ENCODE assay signal across 9 mouse cellular contexts in the genomic region with DNA sequence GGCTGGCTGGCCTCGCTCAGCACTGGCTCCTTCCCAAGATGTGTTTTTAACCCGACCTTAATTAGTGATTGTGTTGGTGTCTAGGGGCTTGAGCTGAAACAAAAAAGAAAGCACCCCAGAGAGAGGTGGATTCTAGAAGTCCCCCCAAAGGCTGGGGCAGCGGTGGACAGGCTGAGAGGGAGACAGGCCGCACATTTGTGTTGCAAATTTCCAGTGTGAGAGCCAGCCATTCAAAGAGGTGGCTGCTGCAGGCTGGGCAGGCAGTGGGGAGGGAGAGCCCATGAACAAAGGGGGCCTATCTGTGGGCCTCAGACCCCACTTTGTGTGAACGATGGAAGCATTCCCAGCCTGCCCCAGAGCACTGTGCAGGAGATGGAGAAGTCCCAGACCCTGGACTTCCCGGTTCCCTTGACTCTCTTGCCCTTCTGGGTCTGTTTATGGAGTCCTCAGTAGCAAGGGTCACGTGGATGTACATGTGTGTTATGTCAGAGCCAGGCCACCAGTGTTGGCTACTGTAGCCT. TPM values are rescaled to one million over a fixed set of nuclear protein-coding genes. Genes with fewer than 3 reads are reported as not detected.
DNase-seq lines count a peak whose midpoint lies in the region; ATAC-seq lines count a peak whose summit lies in the region.
"Had no signal": no experiment of that assay in that cellular context is flagged by ENCODE, and none has a peak within 500 bp of the region (broad histone marks: within the 10 kb centered on the region; RNA-seq: fewer than 3 reads in every experiment).

No protein-coding gene starts in this region.

- 40% methylated on average over 7 of the region's 7 CpGs for WGBS in kidney, embryonic 14.5 days
- WGBS in forebrain, embryonic 16.5 days = 10% methylated on average over 7 of the region's 7 CpGs
- WGBS in intestine, embryonic 15.5 days = 34% methylated on average over 7 of the region's 7 CpGs
- WGBS in limb, embryonic 10.5 days = 48% methylated on average over 7 of the region's 7 CpGs

- no peaks in the 10 kb centered on the region for H3K4me1 ChIP-seq in kidney, embryonic 14.5 days (ENCODE audit: control insufficient read depth, insufficient read depth, low read length)
- peaks cover 49% of the 10 kb centered on the region for H3K4me1 ChIP-seq in forebrain, embryonic 16.5 days (replicated peaks; ENCODE audit: control insufficient read depth, insufficient read depth, low read length)
- peaks cover 9% of the 10 kb centered on the region; the same call in 1 of the 2 replicates for H3K4me1 ChIP-seq in intestine, embryonic 15.5 days (replicated peaks)
- H3K4me1 ChIP-seq in limb, embryonic 10.5 days = peaks cover 29% of the 10 kb centered on the region

- no peak overlapping the region for H3K27ac ChIP-seq in kidney, embryonic 14.5 days (ENCODE audit: low read depth, low read length)
- peak overlapping the region; percentile 91 for H3K27ac ChIP-seq in forebrain, embryonic 16.5 days (ENCODE audit: low read length)
- H3K27ac ChIP-seq in intestine, embryonic 15.5 days = peak overlapping the region; percentile 60; the same call in 1 of the 2 replicates
- H3K27ac ChIP-seq in limb, embryonic 10.5 days = peak overlapping the region; percentile 76
- H3K27ac ChIP-seq: macrophage had no signal

- peak; percentile 19 for DNase-seq in kidney, adult 11 months
- no peak for DNase-seq in limb, embryonic 10.5 days (ENCODE audit: low spot score)
- DNase-seq in right cerebral cortex, postnatal 14 days = peak; percentile 35
- no peak for DNase-seq in adrenal gland, adult 18-20 months (ENCODE audit: low spot score in 2 of 2)
- DNase-seq in testis, postnatal 10 days (ENCODE audit: low spot score) = no peak

- H3K9ac ChIP-seq in kidney, embryonic 14.5 days (ENCODE audit: low read depth, low read length) = no peak overlapping the region
- H3K9ac ChIP-seq in forebrain, embryonic 16.5 days (replicated peaks; ENCODE audit: low read depth, low read length) = peak overlapping the region; percentile 33
- no peak overlapping the region for H3K9ac ChIP-seq in intestine, embryonic 15.5 days

- no peaks in the 10 kb centered on the region for H3K36me3 ChIP-seq in kidney, embryonic 14.5 days (ENCODE audit: control insufficient read depth, insufficient read depth, low read length)
- H3K36me3 ChIP-seq in forebrain, embryonic 16.5 days (ENCODE audit: control insufficient read depth, insufficient read depth) = no peaks in the 10 kb centered on the region
- no peaks in the 10 kb centered on the region for H3K36me3 ChIP-seq in intestine, embryonic 15.5 days
- no peaks in the 10 kb centered on the region for H3K36me3 ChIP-seq in limb, embryonic 10.5 days

- no peak overlapping the region for H3K4me3 ChIP-seq in kidney, embryonic 14.5 days (ENCODE audit: low read length)
- H3K4me3 ChIP-seq in forebrain, embryonic 16.5 days (replicated peaks; ENCODE audit: low read length) = no peak overlapping the region
- H3K4me3 ChIP-seq in intestine, embryonic 15.5 days (replicated peaks) = no peak overlapping the region
- no peak overlapping the region for H3K4me3 ChIP-seq in limb, embryonic 10.5 days

- no peaks in the 10 kb centered on the region for H3K9me3 ChIP-seq in kidney, embryonic 14.5 days (ENCODE audit: control insufficient read depth, low read length)
- no peaks in the 10 kb centered on the region for H3K9me3 ChIP-seq in forebrain, embryonic 16.5 days (ENCODE audit: control insufficient read depth, low read length)
- H3K9me3 ChIP-seq in intestine, embryonic 15.5 days = no peaks in the 10 kb centered on the region
- no peaks in the 10 kb centered on the region for H3K9me3 ChIP-seq in limb, embryonic 10.5 days (replicated peaks)

- H3K4me2 ChIP-seq in kidney, embryonic 14.5 days (replicated peaks; ENCODE audit: low read depth, low read length) = no peak overlapping the region
- H3K4me2 ChIP-seq in forebrain, embryonic 16.5 days (ENCODE audit: low read length) = no peak overlapping the region
- H3K4me2 ChIP-seq in intestine, embryonic 15.5 days (replicated peaks) = no peak overlapping the region

- no peaks in the 10 kb centered on the region for H3K27me3 ChIP-seq in kidney, embryonic 14.5 days (ENCODE audit: control insufficient read depth, insufficient read depth, low read length)
- H3K27me3 ChIP-seq in forebrain, embryonic 16.5 days (replicated peaks; ENCODE audit: control insufficient read depth, insufficient read depth, low read length) = no peaks in the 10 kb centered on the region
- H3K27me3 ChIP-seq in intestine, embryonic 15.5 days (replicated peaks) = no peaks in the 10 kb centered on the region
- H3K27me3 ChIP-seq in limb, embryonic 10.5 days (ENCODE audit: low read depth, poor library complexity, severe bottlenecking) = 0 out of 2 replicates have a peak, but pooled peaks cover 3% of the 10 kb centered on the region

- ATAC-seq in kidney, embryonic 14.5 days (ENCODE audit: low FRiP score, low TSS enrichment) = no peak
- peak; percentile 85 for ATAC-seq in forebrain, embryonic 16.5 days
- ATAC-seq in intestine, embryonic 15.5 days = 0 out of 2 replicates have a peak, but pooled peaks have one; percentile 16

RNA-seq across cellular contexts. Expression of gene Ghrh, which starts 7.0 kb away (rescaled TPM):
- not detected in 2 replicates for polyA plus RNA-seq in kidney, embryonic 14.5 days (2014; fragmentation: Nextera tagmentation; extraction: Ambion mirVana)
- 0.80 TPM in 1 of 2 replicates, not detected in the other for polyA plus RNA-seq in forebrain, embryonic 16.5 days (2015; fragmentation: Nextera tagmentation; extraction: Ambion mirVana)
- polyA plus RNA-seq in intestine, embryonic 15.5 days (2015; fragmentation: Nextera tagmentation; extraction: Ambion mirVana) = 0.64 and 1.00 TPM in 2 replicates
- polyA plus RNA-seq in limb, embryonic 10.5 days (2016; fragmentation: Nextera tagmentation; extraction: Ambion mirVana) = not detected in 2 replicates
- total RNA-seq in adrenal gland, adult 18-20 months (2021) = not detected
- polyA plus RNA-seq: macrophage had no signal

RNA-seq across cellular contexts. Expression of gene Manbal, which starts 27.1 kb away (rescaled TPM):
- 38.2 and 62.2 TPM in 2 replicates for polyA plus RNA-seq in kidney, embryonic 14.5 days (2014; fragmentation: Nextera tagmentation; extraction: Ambion mirVana)
- polyA plus RNA-seq in forebrain, embryonic 16.5 days (2015; fragmentation: Nextera tagmentation; extraction: Ambion mirVana) = 97.5 and 105 TPM in 2 replicates
- polyA plus RNA-seq in intestine, embryonic 15.5 days (2015; fragmentation: Nextera tagmentation; extraction: Ambion mirVana) = 68.4 and 73.7 TPM in 2 replicates
- polyA plus RNA-seq in limb, embryonic 10.5 days (2016; fragmentation: Nextera tagmentation; extraction: Ambion mirVana) = 70.0 and 70.9 TPM in 2 replicates
- 10 to 100 TPM; 27.6 to 28.1 TPM for total RNA-seq in adrenal gland, adult 18-20 months (2021)

Comparison
In these comparisons a context has a peak if more than half of its experiments do, and no peak if none do; other contexts are left out.
1. DNase-seq: peak in kidney, adult 11 months (single experiment) and right cerebral cortex, postnatal 14 days (single experiment); none in limb, embryonic 10.5 days (single experiment), adrenal gland, adult 18-20 months (0 of 2) and testis, postnatal 10 days (single experiment).